Mouse (Mus musculus): ENCODE results near the gene Cdk18. TPM values are rescaled to one million over a fixed set of nuclear protein-coding genes. Genes with fewer than 3 reads are reported as not detected.
A peak's percentile ranks its signal among the peaks of the same experiment; 100 is the strongest.

Gene Cdk18
- 24.6 and 32.8 TPM in 2 replicates for polyA plus RNA-seq (2011; ENCODE audit: insufficient read depth, insufficient read length, low read depth, missing spikeins)

GRCm38 (mm10) chr1:132139416-132139864 lies at the start of gene Cdk18:
TSS of gene Cdk18 (minus strand) at chr1:132139684.
- no peaks in the 10 kb centered on the region for H3K9me3 ChIP-seq (replicated peaks; ENCODE audit: control insufficient read depth, insufficient read depth, low read length, poor library complexity, severe bottlenecking)
- no peaks in the 10 kb centered on the region for H3K36me3 ChIP-seq (ENCODE audit: control insufficient read depth, insufficient read depth, low read length, poor library complexity, severe bottlenecking)
- H3K4me1 ChIP-seq (ENCODE audit: control insufficient read depth, insufficient read depth, low read length), result peaks cover 4% of the 10 kb centered on the region
- H3K9ac ChIP-seq (ENCODE audit: low read depth, poor library complexity, severe bottlenecking), result peak within 1 kb of the TSS; percentile 70
- H3K4me3 ChIP-seq (ENCODE audit: low read depth, low read length), result peak within 1 kb of the TSS; percentile 71
- TF ChIP-seq POLR2A (IDR thresholded peaks at IDR 0.05; ENCODE audit: insufficient read depth, low read length), result no peak
- no peak for TF ChIP-seq EP300 (IDR thresholded peaks at IDR 0.05; ENCODE audit: insufficient read depth, low read depth, low read length)
- TF ChIP-seq CTCF (IDR thresholded peaks at IDR 0.05; ENCODE audit: low read depth, low read length), result no peak
- no peak within 1 kb of the TSS for H3K27ac ChIP-seq (ENCODE audit: insufficient read depth, low read length)
- no peaks in the 10 kb centered on the region for H3K27me3 ChIP-seq (ENCODE audit: control insufficient read depth, insufficient read depth, low read length, poor library complexity, severe bottlenecking)

DNA sequence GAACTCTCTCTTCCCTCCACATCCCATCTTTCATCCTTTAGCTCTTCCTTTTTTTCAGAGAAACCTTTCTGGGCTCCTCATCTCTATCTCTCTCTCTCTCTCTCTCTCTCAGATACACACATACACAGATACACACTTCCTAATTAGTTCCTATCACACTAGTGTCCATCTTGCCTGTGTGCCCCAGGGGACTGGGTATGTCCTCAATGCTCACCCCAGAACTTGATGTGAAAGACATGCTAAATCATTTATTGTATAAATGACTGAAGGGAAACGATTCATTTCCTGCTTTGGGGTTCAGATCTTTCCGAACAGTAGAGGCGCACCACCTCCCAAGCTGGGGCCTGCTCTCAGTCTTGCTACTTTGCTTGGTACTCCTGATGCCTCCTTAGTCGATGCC lies 49.7 kb upstream of the Cdk18 start:
- Histone ChIP-seq H3K27ac (ENCODE audit: insufficient read depth, low read length) (no peak overlapping the region), H3K36me3 (ENCODE audit: control insufficient read depth, insufficient read depth, low read length, poor library complexity, severe bottlenecking) (no peaks in the 10 kb centered on the region), H3K4me1 (ENCODE audit: control insufficient read depth, insufficient read depth, low read length) (peaks cover 4% of the 10 kb centered on the region), H3K27me3 (ENCODE audit: control insufficient read depth, insufficient read depth, low read length, poor library complexity, severe bottlenecking) (no peaks in the 10 kb centered on the region), H3K9ac (ENCODE audit: low read depth, poor library complexity, severe bottlenecking) (no peak overlapping the region), H3K9me3 (replicated peaks; ENCODE audit: control insufficient read depth, insufficient read depth, low read length, poor library complexity, severe bottlenecking) (no peaks in the 10 kb centered on the region), H3K4me3 (ENCODE audit: low read depth, low read length) (no peak overlapping the region)
- TF ChIP-seq POLR2A (IDR thresholded peaks at IDR 0.05; ENCODE audit: insufficient read depth, low read length), result no peak
- TF ChIP-seq EP300 (IDR thresholded peaks at IDR 0.05; ENCODE audit: insufficient read depth, low read depth, low read length), result no peak
- no peak for TF ChIP-seq CTCF (IDR thresholded peaks at IDR 0.05; ENCODE audit: low read depth, low read length)

- TF ChIP-seq POLR2A (IDR thresholded peaks at IDR 0.05; ENCODE audit: insufficient read depth, low read length) (no peak), CTCF (IDR thresholded peaks at IDR 0.05; ENCODE audit: low read depth, low read length) (no peak), EP300 (IDR thresholded peaks at IDR 0.05; ENCODE audit: insufficient read depth, low read depth, low read length) (no peak)
- H3K9me3 ChIP-seq (replicated peaks; ENCODE audit: control insufficient read depth, insufficient read depth, low read length, poor library complexity, severe bottlenecking), result no peaks in the 10 kb centered on the region
- no peak overlapping the region for H3K9ac ChIP-seq (ENCODE audit: low read depth, poor library complexity, severe bottlenecking)
- H3K27ac ChIP-seq (ENCODE audit: insufficient read depth, low read length), result no peak overlapping the region
- no peaks in the 10 kb centered on the region for H3K36me3 ChIP-seq (ENCODE audit: control insufficient read depth, insufficient read depth, low read length, poor library complexity, severe bottlenecking)
- H3K4me3 ChIP-seq (ENCODE audit: low read depth, low read length), result no peak overlapping the region
- H3K27me3 ChIP-seq (ENCODE audit: control insufficient read depth, insufficient read depth, low read length, poor library complexity, severe bottlenecking), result no peaks in the 10 kb centered on the region
- H3K4me1 ChIP-seq (ENCODE audit: control insufficient read depth, insufficient read depth, low read length), result peaks cover 2% of the 10 kb centered on the region
Measured at GRCm38 (mm10) chr1:132188442-132189066, 49.1 kb upstream of the Cdk18 start.

GRCm38 (mm10) chr1:132186303-132186702 lies 46.8 kb upstream of the Cdk18 start:
- Histone ChIP-seq H3K27ac (ENCODE audit: insufficient read depth, low read length) (no peak overlapping the region), H3K9ac (ENCODE audit: low read depth, poor library complexity, severe bottlenecking) (no peak overlapping the region), H3K4me1 (ENCODE audit: control insufficient read depth, insufficient read depth, low read length) (no peaks in the 10 kb centered on the region), H3K4me3 (ENCODE audit: low read depth, low read length) (no peak overlapping the region), H3K36me3 (ENCODE audit: control insufficient read depth, insufficient read depth, low read length, poor library complexity, severe bottlenecking) (no peaks in the 10 kb centered on the region), H3K27me3 (ENCODE audit: control insufficient read depth, insufficient read depth, low read length, poor library complexity, severe bottlenecking) (no peaks in the 10 kb centered on the region), H3K9me3 (replicated peaks; ENCODE audit: control insufficient read depth, insufficient read depth, low read length, poor library complexity, severe bottlenecking) (no peaks in the 10 kb centered on the region)
- TF ChIP-seq CTCF (IDR thresholded peaks at IDR 0.05; ENCODE audit: low read depth, low read length) (no peak), EP300 (IDR thresholded peaks at IDR 0.05; ENCODE audit: insufficient read depth, low read depth, low read length) (no peak), POLR2A (IDR thresholded peaks at IDR 0.05; ENCODE audit: insufficient read depth, low read length) (no peak)

- H3K9ac ChIP-seq (ENCODE audit: low read depth, poor library complexity, severe bottlenecking), result no peak overlapping the region
- H3K27ac ChIP-seq (ENCODE audit: insufficient read depth, low read length), result no peak overlapping the region
- no peaks in the 10 kb centered on the region for H3K4me1 ChIP-seq (ENCODE audit: control insufficient read depth, insufficient read depth, low read length)
- H3K36me3 ChIP-seq (ENCODE audit: control insufficient read depth, insufficient read depth, low read length, poor library complexity, severe bottlenecking), result no peaks in the 10 kb centered on the region
- H3K4me3 ChIP-seq (ENCODE audit: low read depth, low read length), result no peak overlapping the region
- no peaks in the 10 kb centered on the region for H3K9me3 ChIP-seq (replicated peaks; ENCODE audit: control insufficient read depth, insufficient read depth, low read length, poor library complexity, severe bottlenecking)
- TF ChIP-seq EP300 (IDR thresholded peaks at IDR 0.05; ENCODE audit: insufficient read depth, low read depth, low read length), result no peak
- TF ChIP-seq POLR2A (IDR thresholded peaks at IDR 0.05; ENCODE audit: insufficient read depth, low read length), result no peak
- no peak for TF ChIP-seq CTCF (IDR thresholded peaks at IDR 0.05; ENCODE audit: low read depth, low read length)
- H3K27me3 ChIP-seq (ENCODE audit: control insufficient read depth, insufficient read depth, low read length, poor library complexity, severe bottlenecking), result no peaks in the 10 kb centered on the region
Measured at GRCm38 (mm10) chr1:132171619-132172018, 32.1 kb upstream of the Cdk18 start.

- Histone ChIP-seq H3K36me3 (ENCODE audit: control insufficient read depth, insufficient read depth, low read length, poor library complexity, severe bottlenecking) (no peaks in the 10 kb centered on the region), H3K4me3 (ENCODE audit: low read depth, low read length) (no peak overlapping the region), H3K9ac (ENCODE audit: low read depth, poor library complexity, severe bottlenecking) (no peak overlapping the region), H3K9me3 (replicated peaks; ENCODE audit: control insufficient read depth, insufficient read depth, low read length, poor library complexity, severe bottlenecking) (no peaks in the 10 kb centered on the region), H3K27ac (ENCODE audit: insufficient read depth, low read length) (no peak overlapping the region), H3K27me3 (ENCODE audit: control insufficient read depth, insufficient read depth, low read length, poor library complexity, severe bottlenecking) (no peaks in the 10 kb centered on the region), H3K4me1 (ENCODE audit: control insufficient read depth, insufficient read depth, low read length) (no peaks in the 10 kb centered on the region)
- no peak for TF ChIP-seq CTCF (IDR thresholded peaks at IDR 0.05; ENCODE audit: low read depth, low read length)
- no peak for TF ChIP-seq POLR2A (IDR thresholded peaks at IDR 0.05; ENCODE audit: insufficient read depth, low read length)
Measured at GRCm38 (mm10) chr1:132170698-132171097, 31.2 kb upstream of the Cdk18 start.

All from ES-Bruce4 (cell line).